Mouse (Mus musculus): ENCODE data around the gene Slc27a1.

DNA sequence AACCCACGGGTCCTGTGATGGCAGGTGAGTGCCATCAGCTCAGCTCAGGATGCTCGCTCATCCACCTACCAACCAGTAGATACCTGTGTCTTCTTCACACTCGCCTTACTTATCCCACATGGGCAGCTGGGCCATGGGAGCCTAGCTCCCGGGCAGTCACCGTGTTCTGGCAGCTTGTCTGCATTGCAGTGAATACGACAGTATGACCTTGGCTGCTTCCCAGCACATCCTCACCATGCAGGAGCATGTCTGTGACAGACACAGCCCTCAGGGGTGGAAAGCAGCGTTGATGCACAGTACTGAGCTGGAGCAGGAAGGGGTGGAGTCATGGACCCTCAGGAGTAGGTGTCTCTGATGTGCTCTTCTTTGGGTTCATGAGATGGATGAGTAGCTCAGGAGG is 5.7 kb downstream of the Slc27a1 start:
- TF ChIP-seq CTCF (IDR thresholded peaks at IDR 0.05; ENCODE audit: borderline replicate concordance, insufficient read depth, low read length) (no peak), POLR2A (IDR thresholded peaks at IDR 0.05; ENCODE audit: low read depth, low read length) (no peak)
